Comparison of ENCODE assay signal across 24 mouse cellular contexts in genomic region chr11:53800036-53800435, GRCm38 (mm10). TPM values are rescaled to one million over a fixed set of nuclear protein-coding genes. Genes with fewer than 3 reads are reported as not detected.
DNase-seq lines count a peak whose midpoint lies in the region; ATAC-seq and TF ChIP-seq lines count a peak whose summit lies in the region.
"Had no signal": no experiment of that assay in that cellular context is flagged by ENCODE, and none has a peak within 500 bp of the region (broad histone marks: within the 10 kb centered on the region; RNA-seq: fewer than 3 reads in every experiment).

No protein-coding gene starts in this region.

- DNase-seq in heart, adult 2 months = no peak
- no peak for DNase-seq in heart, embryonic 10.5 days (ENCODE audit: low spot score)
- peak; percentile 57 for DNase-seq in WW6 (ENCODE audit: low read depth, low spot score)
- no peak for DNase-seq in urinary bladder, postnatal 4 days (ENCODE audit: low spot score in 2 of 2)
- DNase-seq in hindbrain, embryonic 11.5 days (ENCODE audit: low spot score) = no peak
- DNase-seq: adrenal gland, adult 8-10 months; adrenal gland, postnatal 36 days; cerebellum, adult 2 months; cerebellum, postnatal 10 days; gastrocnemius, postnatal 14 days; heart, postnatal 36 days had no signal

- no peak overlapping the region for H3K4me3 ChIP-seq in heart, adult 2 months
- H3K4me3 ChIP-seq in heart, embryonic 10.5 days = no peak overlapping the region
- no peak overlapping the region for H3K4me3 ChIP-seq in ES-Bruce4 (ENCODE audit: low read depth, low read length)
- H3K4me3 ChIP-seq in forebrain, embryonic 16.5 days (replicated peaks; ENCODE audit: low read length) = no peak overlapping the region
- no peak overlapping the region for H3K4me3 ChIP-seq in hindbrain, embryonic 11.5 days (ENCODE audit: low read depth, low read length)
- H3K4me3 ChIP-seq: embryonic facial prominence, embryonic 15.5 days; erythroblast, embryonic 14.5 days; forebrain, embryonic 10.5 days; heart, embryonic 13.5 days; hindbrain, embryonic 12.5 days had no signal

- no peak overlapping the region for H3K9ac ChIP-seq in heart, adult 2 months (ENCODE audit: low read depth, low read length)
- H3K9ac ChIP-seq in ES-Bruce4 (ENCODE audit: low read depth, poor library complexity, severe bottlenecking) = no peak overlapping the region
- no peak overlapping the region for H3K9ac ChIP-seq in forebrain, embryonic 16.5 days (replicated peaks; ENCODE audit: low read depth, low read length)
- no peak overlapping the region for H3K9ac ChIP-seq in hindbrain, embryonic 11.5 days (ENCODE audit: low read depth, low read length)
- H3K9ac ChIP-seq: embryonic facial prominence, embryonic 15.5 days; heart, embryonic 13.5 days; hindbrain, embryonic 12.5 days had no signal

- no peaks in the 10 kb centered on the region for H3K79me2 ChIP-seq in heart, adult 2 months (replicated peaks; ENCODE audit: control insufficient read depth, insufficient read depth, low read length)

- no peak for ATAC-seq in forebrain, embryonic 16.5 days
- ATAC-seq in hindbrain, embryonic 11.5 days (ENCODE audit: low FRiP score) = no peak
- ATAC-seq: forebrain, embryonic 14.5 days; hindbrain, embryonic 16.5 days; inflammation-experienced regulatory T-cells, adult 6 months; intestine, postnatal 0 days had no signal

- intact Hi-C loops in heart, adult 2 months (cut with DNase I) = no loop called here

- TF ChIP-seq EP300 in heart, adult 2 months (IDR thresholded peaks at IDR 0.05; ENCODE audit: insufficient read depth, low read depth, low read length) = no peak
- peak; percentile 35; the same call in 1 of the 2 replicates for TF ChIP-seq EP300 in ES-Bruce4 (IDR thresholded peaks at IDR 0.05; ENCODE audit: insufficient read depth, low read depth, low read length)

- no peak overlapping the region for H3K4me2 ChIP-seq in forebrain, embryonic 16.5 days (ENCODE audit: low read length)
- H3K4me2 ChIP-seq in hindbrain, embryonic 11.5 days (replicated peaks; ENCODE audit: low read depth, low read length) = no peak overlapping the region
- H3K4me2 ChIP-seq: embryonic facial prominence, embryonic 15.5 days; heart, embryonic 13.5 days; hindbrain, embryonic 12.5 days had no signal

- no peak for TF ChIP-seq POLR2A in heart, adult 2 months (IDR thresholded peaks at IDR 0.05; ENCODE audit: insufficient read depth, low read depth, low read length)
- no peak for TF ChIP-seq POLR2A in ES-Bruce4 (IDR thresholded peaks at IDR 0.05; ENCODE audit: insufficient read depth, low read length)

- H3K9me3 ChIP-seq in heart, embryonic 10.5 days = no peaks in the 10 kb centered on the region
- H3K9me3 ChIP-seq in ES-Bruce4 (replicated peaks; ENCODE audit: control insufficient read depth, insufficient read depth, low read length, poor library complexity, severe bottlenecking) = no peaks in the 10 kb centered on the region
- H3K9me3 ChIP-seq in forebrain, embryonic 16.5 days (ENCODE audit: control insufficient read depth, low read length) = no peaks in the 10 kb centered on the region
- H3K9me3 ChIP-seq in hindbrain, embryonic 11.5 days (ENCODE audit: control insufficient read depth, low read length) = no peaks in the 10 kb centered on the region
- H3K9me3 ChIP-seq: embryonic facial prominence, embryonic 15.5 days; forebrain, embryonic 10.5 days; heart, embryonic 13.5 days; hindbrain, embryonic 12.5 days had no signal

- H3K27me3 ChIP-seq in heart, adult 2 months (ENCODE audit: control insufficient read depth, insufficient read depth, low read length) = no peaks in the 10 kb centered on the region
- peaks cover 3% of the 10 kb centered on the region; the same call in 1 of the 2 replicates for H3K27me3 ChIP-seq in heart, embryonic 10.5 days (ENCODE audit: insufficient read depth, poor library complexity, severe bottlenecking)
- no peaks in the 10 kb centered on the region for H3K27me3 ChIP-seq in ES-Bruce4 (ENCODE audit: control insufficient read depth, insufficient read depth, low read length, poor library complexity, severe bottlenecking)
- no peaks in the 10 kb centered on the region for H3K27me3 ChIP-seq in forebrain, embryonic 16.5 days (replicated peaks; ENCODE audit: control insufficient read depth, insufficient read depth, low read length)
- no peaks in the 10 kb centered on the region for H3K27me3 ChIP-seq in hindbrain, embryonic 11.5 days (ENCODE audit: control insufficient read depth, insufficient read depth, low read length)
- H3K27me3 ChIP-seq: embryonic facial prominence, embryonic 15.5 days; heart, embryonic 13.5 days; hindbrain, embryonic 12.5 days had no signal

- H3K4me1 ChIP-seq in heart, adult 2 months (ENCODE audit: control insufficient read depth, insufficient read depth, low read length) = peaks cover 27% of the 10 kb centered on the region
- H3K4me1 ChIP-seq in heart, embryonic 10.5 days = peaks cover 20% of the 10 kb centered on the region
- peaks cover 26% of the 10 kb centered on the region for H3K4me1 ChIP-seq in ES-Bruce4 (ENCODE audit: control insufficient read depth, insufficient read depth, low read length)
- H3K4me1 ChIP-seq in forebrain, embryonic 16.5 days (replicated peaks; ENCODE audit: control insufficient read depth, insufficient read depth, low read length) = no peaks in the 10 kb centered on the region
- H3K4me1 ChIP-seq in hindbrain, embryonic 11.5 days (replicated peaks; ENCODE audit: control insufficient read depth, insufficient read depth, low read length) = no peaks in the 10 kb centered on the region

- peaks cover 6% of the 10 kb centered on the region; the same call in 1 of the 2 replicates for H3K36me3 ChIP-seq in heart, adult 2 months (ENCODE audit: control insufficient read depth, insufficient read depth, low read length)
- no peaks in the 10 kb centered on the region for H3K36me3 ChIP-seq in heart, embryonic 10.5 days
- no peaks in the 10 kb centered on the region for H3K36me3 ChIP-seq in ES-Bruce4 (ENCODE audit: control insufficient read depth, insufficient read depth, low read length, poor library complexity, severe bottlenecking)
- H3K36me3 ChIP-seq in forebrain, embryonic 16.5 days (ENCODE audit: control insufficient read depth, insufficient read depth) = no peaks in the 10 kb centered on the region
- no peaks in the 10 kb centered on the region for H3K36me3 ChIP-seq in hindbrain, embryonic 11.5 days (ENCODE audit: control insufficient read depth, insufficient read depth, low read length)
- H3K36me3 ChIP-seq: embryonic facial prominence, embryonic 15.5 days; forebrain, embryonic 10.5 days; heart, embryonic 13.5 days; hindbrain, embryonic 12.5 days had no signal

- TF ChIP-seq CTCF in heart, adult 2 months (IDR thresholded peaks at IDR 0.05) = no peak
- no peak for TF ChIP-seq CTCF in ES-Bruce4 (IDR thresholded peaks at IDR 0.05; ENCODE audit: low read depth, low read length)

- peak overlapping the region; percentile 80 for H3K27ac ChIP-seq in heart, adult 2 months
- no peak overlapping the region for H3K27ac ChIP-seq in heart, embryonic 10.5 days
- H3K27ac ChIP-seq in ES-Bruce4 (ENCODE audit: insufficient read depth, low read length) = peak overlapping the region; percentile 54
- H3K27ac ChIP-seq in forebrain, embryonic 16.5 days (ENCODE audit: low read length) = no peak overlapping the region
- no peak overlapping the region for H3K27ac ChIP-seq in hindbrain, embryonic 11.5 days (ENCODE audit: low read depth, low read length)
- H3K27ac ChIP-seq: embryonic facial prominence, embryonic 15.5 days; forebrain, embryonic 10.5 days; heart, embryonic 13.5 days; hindbrain, embryonic 12.5 days had no signal

- WGBS in heart, adult 2 months = 71% methylated on average over 4 of the region's 4 CpGs
- 60% methylated on average over 4 of the region's 4 CpGs for WGBS in heart, embryonic 10.5 days
- WGBS in forebrain, embryonic 16.5 days = 67% methylated on average over 4 of the region's 4 CpGs
- 55% methylated on average over 4 of the region's 4 CpGs for WGBS in hindbrain, embryonic 11.5 days

RNA-seq across cellular contexts. Expression of gene Gm17334, which starts 27.0 kb away (rescaled TPM):
- total RNA-seq in heart, adult 2 months (2021) = under 1 TPM in 1 of 2 experiments, not detected in 1; 0.47 TPM
- 1.4 and 1.8 TPM in 2 replicates for polyA plus RNA-seq in heart, adult 2 months (2012; rRNA removed)
- polyA plus RNA-seq in heart, embryonic 10.5 days (2016; fragmentation: Nextera tagmentation; extraction: Ambion mirVana) = not detected in 2 replicates
- not detected in 2 replicates for polyA plus RNA-seq in ES-Bruce4 (2011; ENCODE audit: insufficient read depth, insufficient read length, low read depth, missing spikeins)
- 0.24 TPM in 1 of 2 replicates, not detected in the other for polyA plus RNA-seq in forebrain, embryonic 16.5 days (2015; fragmentation: Nextera tagmentation; extraction: Ambion mirVana)
- not detected in 2 replicates for polyA plus RNA-seq in hindbrain, embryonic 11.5 days (2014; fragmentation: Nextera tagmentation; extraction: Ambion mirVana)
- polyA plus RNA-seq: embryonic facial prominence, embryonic 11.5 days; erythroblast, embryonic 14.5 days; forebrain, embryonic 10.5 days; forebrain, embryonic 14.5 days; heart, postnatal 0 days; hindbrain, embryonic 12.5 days; hindbrain, embryonic 16.5 days had no signal

RNA-seq across cellular contexts. Expression of gene Irf1, which starts 30.2 kb away (rescaled TPM):
- total RNA-seq in heart, adult 2 months (2021) = 10 to 100 TPM; 15.2 to 19.7 TPM
- polyA plus RNA-seq in heart, adult 2 months (2012; rRNA removed) = 20.5 and 28.6 TPM in 2 replicates
- polyA plus RNA-seq in heart, embryonic 10.5 days (2016; fragmentation: Nextera tagmentation; extraction: Ambion mirVana) = 7.9 TPM in 2 replicates
- 75.7 and 90.3 TPM in 2 replicates for polyA plus RNA-seq in ES-Bruce4 (2011; ENCODE audit: insufficient read depth, insufficient read length, low read depth, missing spikeins)
- polyA plus RNA-seq in forebrain, embryonic 16.5 days (2015; fragmentation: Nextera tagmentation; extraction: Ambion mirVana) = 2.5 and 3.4 TPM in 2 replicates
- 1.7 and 3.8 TPM in 2 replicates for polyA plus RNA-seq in hindbrain, embryonic 11.5 days (2014; fragmentation: Nextera tagmentation; extraction: Ambion mirVana)

RNA-seq across cellular contexts. Expression of gene Gm12216, which starts 59.0 kb away (rescaled TPM):
- total RNA-seq in heart, adult 2 months (2021) = 1 to 10 TPM; 2.6 TPM
- polyA plus RNA-seq in heart, adult 2 months (2012; rRNA removed) = 4.4 and 5.5 TPM in 2 replicates
- 0.15 and 0.27 TPM in 2 replicates for polyA plus RNA-seq in heart, embryonic 10.5 days (2016; fragmentation: Nextera tagmentation; extraction: Ambion mirVana)
- polyA plus RNA-seq in ES-Bruce4 (2011; ENCODE audit: insufficient read depth, insufficient read length, low read depth, missing spikeins) = 1.1 and 2.8 TPM in 2 replicates
- 0.39 TPM in 1 of 2 replicates, not detected in the other for polyA plus RNA-seq in forebrain, embryonic 16.5 days (2015; fragmentation: Nextera tagmentation; extraction: Ambion mirVana)
- 0.21 TPM in 1 of 2 replicates, not detected in the other for polyA plus RNA-seq in hindbrain, embryonic 11.5 days (2014; fragmentation: Nextera tagmentation; extraction: Ambion mirVana)
- polyA plus RNA-seq: embryonic facial prominence, embryonic 11.5 days; erythroblast, embryonic 14.5 days; forebrain, embryonic 14.5 days; hindbrain, embryonic 12.5 days had no signal

Comparison
In these comparisons a context has a peak if more than half of its experiments do, and no peak if none do; other contexts are left out.
1. H3K27ac ChIP-seq: peak in heart, adult 2 months (single experiment) and ES-Bruce4 (single experiment); none in heart, embryonic 10.5 days (single experiment), forebrain, embryonic 16.5 days (single experiment) and hindbrain, embryonic 11.5 days (single experiment).